In the genomic region with DNA sequence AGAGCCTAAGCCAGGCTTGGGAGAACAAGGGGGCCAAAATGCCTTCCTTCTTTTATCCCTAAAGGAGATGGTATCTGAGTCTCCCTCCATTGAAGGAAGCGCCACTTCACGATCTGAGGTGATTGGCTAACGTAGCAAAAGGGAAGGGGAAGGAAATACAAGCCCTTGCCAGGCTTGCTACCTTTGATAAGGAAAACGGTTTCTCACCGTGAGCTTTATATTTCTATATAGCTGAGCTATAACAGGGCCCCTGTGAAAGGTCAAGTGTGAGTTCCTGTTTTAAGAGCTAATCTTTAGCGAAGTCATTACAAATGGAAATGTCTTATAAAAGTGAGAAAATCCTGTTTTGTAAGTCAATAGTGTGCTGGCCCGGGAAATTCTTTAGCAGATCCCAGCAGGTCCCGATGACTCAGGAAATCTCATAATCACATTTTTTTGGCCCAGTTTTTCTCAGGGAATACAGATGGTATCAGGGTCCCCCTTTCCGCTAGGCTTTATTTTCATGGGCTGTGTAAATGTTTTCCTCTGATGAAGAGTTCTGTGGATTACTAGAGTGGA, we compare ENCODE assay signal across 33 mouse cellular contexts. TPM values are rescaled to one million over a fixed set of nuclear protein-coding genes. Genes with fewer than 3 reads are reported as not detected.
A peak's percentile ranks its signal among the peaks of the same experiment; 100 is the strongest.
DNase-seq lines count a peak whose midpoint lies in the region; ATAC-seq and TF ChIP-seq lines count a peak whose summit lies in the region.
"Had no signal": no experiment of that assay in that cellular context is flagged by ENCODE, and none has a peak within 500 bp of the region (broad histone marks: within the 10 kb centered on the region; RNA-seq: fewer than 3 reads in every experiment).

No protein-coding gene starts in this region.

- H3K27ac ChIP-seq in limb, embryonic 11.5 days (replicated peaks; ENCODE audit: low read depth, low read length): no peak overlapping the region
- no peak overlapping the region for H3K27ac ChIP-seq in limb, embryonic 10.5 days
- peak overlapping the region; percentile 94 for H3K27ac ChIP-seq in ES-Bruce4 (ENCODE audit: insufficient read depth, low read length)
- no peak overlapping the region for H3K27ac ChIP-seq in kidney, embryonic 16.5 days (ENCODE audit: low read length)
- H3K27ac ChIP-seq in hindbrain, embryonic 10.5 days: no peak overlapping the region
- H3K27ac ChIP-seq: embryonic facial prominence, embryonic 12.5 days; hindbrain, embryonic 14.5 days; left cerebral cortex, adult 2 months; liver, embryonic 15.5 days; lung, embryonic 15.5 days; neural tube, embryonic 12.5 days had no signal

- TF ChIP-seq POLR2A in ES-Bruce4 (IDR thresholded peaks at IDR 0.05; ENCODE audit: insufficient read depth, low read length): no peak

- H3K27me3 ChIP-seq in limb, embryonic 11.5 days (ENCODE audit: control insufficient read depth, insufficient read depth, low read length): no peaks in the 10 kb centered on the region
- H3K27me3 ChIP-seq in limb, embryonic 10.5 days (ENCODE audit: low read depth, poor library complexity, severe bottlenecking): no peaks in the 10 kb centered on the region
- H3K27me3 ChIP-seq in ES-Bruce4 (ENCODE audit: control insufficient read depth, insufficient read depth, low read length, poor library complexity, severe bottlenecking): no peaks in the 10 kb centered on the region
- no peaks in the 10 kb centered on the region for H3K27me3 ChIP-seq in kidney, embryonic 16.5 days (ENCODE audit: insufficient read depth, low read length)
- no peaks in the 10 kb centered on the region for H3K27me3 ChIP-seq in hindbrain, embryonic 10.5 days (ENCODE audit: insufficient read depth, poor library complexity, severe bottlenecking)
- H3K27me3 ChIP-seq: embryonic facial prominence, embryonic 12.5 days; liver, embryonic 15.5 days; lung, embryonic 15.5 days; neural tube, embryonic 12.5 days had no signal

- H3K9me3 ChIP-seq in limb, embryonic 11.5 days (ENCODE audit: control insufficient read depth, low read length): no peaks in the 10 kb centered on the region
- H3K9me3 ChIP-seq in limb, embryonic 10.5 days (replicated peaks): no peaks in the 10 kb centered on the region
- H3K9me3 ChIP-seq in ES-Bruce4 (replicated peaks; ENCODE audit: control insufficient read depth, insufficient read depth, low read length, poor library complexity, severe bottlenecking): no peaks in the 10 kb centered on the region
- H3K9me3 ChIP-seq in kidney, embryonic 16.5 days (ENCODE audit: low read length): no peaks in the 10 kb centered on the region
- H3K9me3 ChIP-seq in hindbrain, embryonic 10.5 days: no peaks in the 10 kb centered on the region
- H3K9me3 ChIP-seq: embryonic facial prominence, embryonic 12.5 days; liver, embryonic 15.5 days; lung, embryonic 15.5 days; neural tube, embryonic 12.5 days had no signal

- no peak for TF ChIP-seq CTCF in ES-Bruce4 (IDR thresholded peaks at IDR 0.05; ENCODE audit: low read depth, low read length)

- no peak overlapping the region for H3K4me2 ChIP-seq in limb, embryonic 11.5 days (ENCODE audit: low read depth, severe bottlenecking)
- no peak overlapping the region for H3K4me2 ChIP-seq in kidney, embryonic 16.5 days (replicated peaks; ENCODE audit: low read depth, low read length)
- H3K4me2 ChIP-seq: embryonic facial prominence, embryonic 12.5 days; hindbrain, embryonic 14.5 days; liver, embryonic 15.5 days; lung, embryonic 15.5 days; neural tube, embryonic 12.5 days had no signal

- H3K9ac ChIP-seq in limb, embryonic 11.5 days (ENCODE audit: low read length): 0 out of 2 replicates have a peak overlapping the region, but pooled peaks have one; percentile 4
- peak overlapping the region; percentile 69 for H3K9ac ChIP-seq in ES-Bruce4 (ENCODE audit: low read depth, poor library complexity, severe bottlenecking)
- no peak overlapping the region for H3K9ac ChIP-seq in kidney, embryonic 16.5 days (replicated peaks; ENCODE audit: low read length)
- H3K9ac ChIP-seq: embryonic facial prominence, embryonic 12.5 days; hindbrain, embryonic 14.5 days; liver, embryonic 15.5 days; lung, embryonic 15.5 days; neural tube, embryonic 12.5 days had no signal

- 47% methylated on average over 9 of the region's 9 CpGs for WGBS in limb, embryonic 11.5 days
- 55% methylated on average over 9 of the region's 9 CpGs for WGBS in limb, embryonic 10.5 days
- WGBS in kidney, embryonic 16.5 days: 47% methylated on average over 9 of the region's 9 CpGs
- WGBS in hindbrain, embryonic 10.5 days: 58% methylated on average over 9 of the region's 9 CpGs

- ATAC-seq in limb, embryonic 11.5 days (ENCODE audit: insufficient number of reproducible peaks, low FRiP score, low TSS enrichment, low read depth): no peak
- peak; percentile 62 for ATAC-seq in megakaryocyte, adult 5-6 weeks (ENCODE audit: poor library complexity, severe bottlenecking)
- no peak for ATAC-seq in kidney, embryonic 16.5 days (ENCODE audit: low FRiP score, low TSS enrichment)
- ATAC-seq: forebrain, embryonic 14.5 days; intestine, postnatal 0 days had no signal

- no peak for DNase-seq in limb, embryonic 11.5 days (ENCODE audit: low spot score)
- no peak for DNase-seq in limb, embryonic 10.5 days (ENCODE audit: low spot score)
- DNase-seq in MEL-GATA-1-ER (ENCODE audit: extremely low read depth, low read depth): peak; percentile 87
- DNase-seq in layer of hippocampus, postnatal 14 days (ENCODE audit: low spot score in 2 of 2): no peak
- DNase-seq in hindbrain, embryonic 10.5 days (ENCODE audit: low spot score): no peak
- DNase-seq: adrenal gland, postnatal 14 days; B cell, adult 2 months; cerebellum, adult 11 months; cerebellum, adult 9-10 months; cerebellum, postnatal 36 days; embryo, embryonic 11 days; gastrocnemius, postnatal 14 days; heart, adult 18-20 months; heart, postnatal 36 days; kidney, adult 9 months; kidney, postnatal 25 days; lung, postnatal 36 days; midbrain, embryonic 14.5 days; right cerebral cortex, adult 18-20 months; spleen, adult 18-20 months; thymus, adult 18-20 months; thymus, postnatal 36 days had no signal

- H3K36me3 ChIP-seq in limb, embryonic 11.5 days (ENCODE audit: control insufficient read depth, insufficient read depth, low read length): no peaks in the 10 kb centered on the region
- no peaks in the 10 kb centered on the region for H3K36me3 ChIP-seq in limb, embryonic 10.5 days
- H3K36me3 ChIP-seq in ES-Bruce4 (ENCODE audit: control insufficient read depth, insufficient read depth, low read length, poor library complexity, severe bottlenecking): no peaks in the 10 kb centered on the region
- no peaks in the 10 kb centered on the region for H3K36me3 ChIP-seq in kidney, embryonic 16.5 days (ENCODE audit: insufficient read depth, low read length)
- H3K36me3 ChIP-seq in hindbrain, embryonic 10.5 days: no peaks in the 10 kb centered on the region
- H3K36me3 ChIP-seq: embryonic facial prominence, embryonic 12.5 days; liver, embryonic 15.5 days; lung, embryonic 15.5 days; neural tube, embryonic 12.5 days had no signal

- TF ChIP-seq EP300 in ES-Bruce4 (IDR thresholded peaks at IDR 0.05; ENCODE audit: insufficient read depth, low read depth, low read length): no peak

- H3K4me3 ChIP-seq in limb, embryonic 11.5 days (ENCODE audit: low read depth, low read length): no peak overlapping the region
- H3K4me3 ChIP-seq in limb, embryonic 10.5 days: no peak overlapping the region
- no peak overlapping the region for H3K4me3 ChIP-seq in ES-Bruce4 (ENCODE audit: low read depth, low read length)
- H3K4me3 ChIP-seq in kidney, embryonic 16.5 days (ENCODE audit: low read length): no peak overlapping the region
- H3K4me3 ChIP-seq in hindbrain, embryonic 10.5 days: no peak overlapping the region
- H3K4me3 ChIP-seq: embryonic facial prominence, embryonic 12.5 days; left cerebral cortex, adult 2 months; liver, embryonic 15.5 days; lung, embryonic 15.5 days; neural tube, embryonic 12.5 days had no signal

- no peaks in the 10 kb centered on the region for H3K4me1 ChIP-seq in limb, embryonic 11.5 days (ENCODE audit: control insufficient read depth, insufficient read depth, low read length)
- H3K4me1 ChIP-seq in limb, embryonic 10.5 days: no peaks in the 10 kb centered on the region
- peaks cover 2% of the 10 kb centered on the region for H3K4me1 ChIP-seq in ES-Bruce4 (ENCODE audit: control insufficient read depth, insufficient read depth, low read length)
- no peaks in the 10 kb centered on the region for H3K4me1 ChIP-seq in kidney, embryonic 16.5 days (ENCODE audit: insufficient read depth, low read length)
- no peaks in the 10 kb centered on the region; the same call in 1 of the 2 replicates for H3K4me1 ChIP-seq in hindbrain, embryonic 10.5 days (replicated peaks)
- H3K4me1 ChIP-seq: embryonic facial prominence, embryonic 12.5 days; liver, embryonic 15.5 days; lung, embryonic 15.5 days; neural tube, embryonic 12.5 days had no signal

RNA-seq across cellular contexts. Expression of a gene that starts 12.4 kb away (rescaled TPM):
- polyA plus RNA-seq in limb, embryonic 11.5 days (2014; fragmentation: Nextera tagmentation; extraction: Ambion mirVana): 63.4 and 69.1 TPM in 2 replicates
- 42.1 and 51.1 TPM in 2 replicates for polyA plus RNA-seq in limb, embryonic 10.5 days (2016; fragmentation: Nextera tagmentation; extraction: Ambion mirVana)
- polyA plus RNA-seq in ES-Bruce4 (2011; ENCODE audit: insufficient read depth, insufficient read length, low read depth, missing spikeins): 183 and 202 TPM in 2 replicates
- total RNA-seq in megakaryocyte, adult 5-6 weeks (2015): 63.4 and 66.1 TPM in 2 replicates
- total RNA-seq in megakaryocyte, adult 5-6 weeks (2017): 100 and 106 TPM in 2 replicates
- polyA plus RNA-seq in kidney, embryonic 16.5 days (2015; fragmentation: Nextera tagmentation; extraction: Ambion mirVana): 17.4 and 25.3 TPM in 2 replicates
- total RNA-seq in layer of hippocampus, postnatal 14 days (2021): 100 to 1,000 TPM; 215 to 243 TPM
- polyA plus RNA-seq in hindbrain, embryonic 10.5 days (2016; fragmentation: Nextera tagmentation; extraction: Ambion mirVana): 43.9 and 54.3 TPM in 2 replicates
